Mouse (Mus musculus) layer of hippocampus, postnatal 14 days (tissue): ENCODE results near the gene Pde10a. TPM values are rescaled to one million over a fixed set of nuclear protein-coding genes. Genes with fewer than 3 reads are reported as not detected.

Source experiments
- DNase-seq, 2 experiments: peaks; one replicate each; pipeline ENCODE4 v3.0.0; 2021 to 2022; ENCODE audit warnings: low spot score in 2 of 2, mixed read lengths in 1 of 2
- total RNA-seq, 2 experiments: library from RNA; stranded (reverse); gene quantifications; 2 replicates each; pipeline ENCODE4 v1.2.3; 2021

Gene Pde10a
- total RNA-seq, 2 experiments from 2014 or later = 66.5 to 67.2 TPM

DNA sequence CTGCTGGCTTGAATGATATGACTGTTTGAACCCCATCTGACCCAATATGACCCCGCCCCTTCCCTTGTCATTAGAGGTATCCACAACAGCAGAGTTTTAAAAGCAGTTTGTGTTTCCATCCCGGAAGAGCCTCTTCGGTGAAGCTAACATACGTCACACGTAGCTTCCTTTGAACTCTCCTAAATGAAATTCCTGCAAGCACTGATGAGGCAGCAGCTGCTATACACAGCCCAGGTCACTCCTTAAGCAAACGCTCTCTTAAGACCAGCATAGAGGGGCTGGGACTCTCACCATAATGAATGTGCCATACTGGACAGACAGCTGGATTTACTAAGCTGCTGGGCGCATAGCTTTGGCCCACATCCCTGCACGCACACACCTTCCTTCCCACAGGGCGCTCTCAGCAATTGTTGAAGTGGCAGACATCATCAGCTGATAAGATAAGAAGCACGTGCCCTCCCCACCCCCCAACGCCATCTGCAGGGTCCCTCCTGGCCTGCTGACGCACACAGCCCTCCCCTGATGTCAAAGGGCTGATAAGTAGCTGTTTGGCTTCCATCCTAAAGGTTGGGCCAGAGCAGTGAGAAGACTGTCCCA, 346.9 kb downstream of the Pde10a start:
- no peak for DNase-seq

DNA sequence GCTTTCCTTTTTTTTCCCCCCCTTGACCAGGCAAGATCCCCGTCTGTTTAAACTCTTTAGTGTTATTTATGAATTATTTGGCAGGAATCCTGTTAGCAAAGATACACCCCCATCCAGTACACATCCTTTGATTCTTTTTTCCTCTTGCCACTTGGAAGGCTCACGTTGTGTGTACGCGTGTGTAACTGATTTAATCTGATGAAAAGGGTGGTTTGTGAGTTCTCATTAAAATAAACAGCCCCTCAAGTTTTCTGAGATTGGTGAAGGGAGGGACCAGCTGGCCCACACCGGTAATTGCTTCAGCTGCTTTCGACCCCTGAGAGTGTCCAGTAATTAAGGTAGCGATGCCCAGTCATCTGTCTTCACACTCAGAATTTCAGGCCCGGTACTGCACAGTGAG, 347.4 kb downstream of the Pde10a start:
- no peak for DNase-seq

DNA sequence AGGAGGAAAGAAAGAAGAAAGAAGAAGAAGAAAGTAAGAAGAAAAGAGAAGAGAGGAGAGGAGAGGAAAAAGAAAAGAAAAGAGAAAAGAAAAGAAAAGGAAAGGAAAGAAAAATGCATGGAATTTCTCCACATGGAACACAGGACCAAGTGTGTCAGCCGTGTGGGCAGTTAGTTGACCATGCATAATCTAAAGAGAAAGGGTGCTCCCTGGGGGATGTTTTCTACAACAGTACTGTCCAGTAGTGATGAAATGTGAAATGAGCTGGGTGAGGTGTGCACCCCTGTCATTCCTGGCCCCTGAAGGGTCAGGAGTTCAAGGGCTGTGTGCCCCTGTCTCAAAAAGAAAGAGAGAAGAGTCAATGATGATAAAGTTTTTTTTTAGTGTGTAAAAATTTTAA, 352.9 kb downstream of the Pde10a start:
- no peak for DNase-seq

DNA sequence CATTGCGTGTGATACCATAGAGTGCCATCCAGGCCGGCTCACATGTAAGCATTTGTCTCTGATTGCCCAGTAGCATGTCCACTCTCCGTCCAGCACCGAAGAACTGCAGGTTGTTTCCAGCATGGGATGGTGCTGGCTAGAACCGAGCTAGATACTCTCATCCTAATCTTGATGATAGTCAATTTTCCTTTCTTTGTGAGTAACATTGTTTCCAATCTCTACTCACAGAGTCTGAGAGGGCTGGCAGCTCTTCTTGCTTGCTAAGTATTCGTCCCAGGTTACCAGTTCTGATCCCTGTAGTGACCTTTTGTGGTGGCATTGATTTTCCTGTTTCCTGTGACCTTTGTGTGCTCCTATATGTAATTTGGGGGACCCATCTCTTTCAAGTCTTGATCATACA, 356.5 kb downstream of the Pde10a start:
- no peak for DNase-seq

DNA sequence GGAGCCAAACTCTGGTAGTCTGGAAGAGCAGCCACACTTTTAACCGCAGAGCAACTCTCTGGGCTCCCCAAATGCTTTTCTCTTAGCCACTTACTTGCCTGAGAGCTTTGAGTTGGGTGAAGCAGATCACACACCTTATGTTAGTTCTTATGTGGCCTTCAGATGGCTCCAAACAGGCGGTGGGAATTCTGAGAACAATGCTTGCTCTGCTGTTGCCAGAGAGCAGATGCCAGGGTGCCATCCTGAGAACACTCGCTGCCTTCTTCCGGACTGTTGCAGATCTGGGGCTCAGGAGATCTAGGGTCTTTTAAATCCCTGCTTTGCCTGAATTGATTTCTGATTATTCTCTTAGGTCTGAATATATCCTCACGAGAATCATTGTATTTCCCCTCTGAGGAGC, 359.5 kb downstream of the Pde10a start:
- no peak for DNase-seq

DNA sequence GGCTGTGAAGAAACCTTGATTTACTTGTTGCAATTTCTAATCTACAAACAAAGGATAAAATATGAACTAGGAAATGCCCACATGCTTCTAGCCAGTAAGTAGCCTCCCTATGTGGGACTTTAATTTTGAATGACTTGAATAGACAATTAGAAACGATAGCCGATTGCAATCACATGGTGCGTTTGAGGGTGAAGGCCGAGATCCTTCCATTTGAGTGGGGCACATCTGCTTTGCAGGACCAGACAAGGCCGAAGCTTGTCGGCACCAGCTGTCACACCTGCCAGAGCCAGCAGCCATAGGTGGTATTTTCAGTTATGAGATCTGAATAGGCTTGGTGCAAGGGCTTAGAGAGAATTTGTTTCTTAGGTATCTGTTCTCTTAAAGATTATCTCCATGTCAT, 360.7 kb downstream of the Pde10a start:
- DNase-seq = no peak

DNA sequence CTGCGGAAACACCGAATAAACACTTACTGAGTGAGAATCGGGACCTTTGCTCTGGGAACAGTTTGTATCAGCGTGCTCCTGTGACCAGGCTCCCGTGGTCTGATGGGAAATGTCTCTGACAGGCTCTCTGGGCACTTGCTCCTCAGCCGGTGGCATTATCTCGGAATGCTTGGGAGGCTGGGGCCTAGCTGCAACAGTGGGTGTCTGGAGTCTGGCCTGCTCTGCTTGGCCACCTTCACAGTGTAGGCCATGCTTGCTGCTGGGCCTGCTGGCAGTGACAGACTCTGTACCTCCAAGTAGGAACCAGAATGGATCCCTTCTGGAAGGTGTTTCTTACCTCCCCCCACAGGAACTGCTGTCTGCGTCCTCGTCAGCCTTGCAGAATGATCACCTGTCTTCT, 362.9 kb downstream of the Pde10a start:
- DNase-seq = no peak

DNA sequence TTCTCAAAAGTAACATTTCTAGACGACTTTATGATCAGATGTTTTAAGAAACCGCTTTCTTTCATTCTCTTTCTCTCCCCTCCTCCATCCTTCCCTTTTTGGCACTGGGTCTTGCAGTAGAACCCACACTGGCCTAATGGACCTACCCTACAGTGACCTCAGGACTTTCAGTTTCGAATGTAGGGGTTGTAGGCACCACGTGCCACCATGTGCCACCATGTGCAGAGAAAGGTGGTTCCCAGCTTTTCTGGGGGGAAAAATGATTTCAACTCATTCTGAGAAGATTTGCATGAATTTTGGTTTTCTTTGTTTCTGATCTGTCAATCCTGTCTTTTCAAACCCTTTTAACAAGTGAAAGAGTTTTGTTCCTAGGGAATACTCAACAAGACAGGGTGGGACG, 363.5 kb downstream of the Pde10a start:
- no peak for DNase-seq

DNA sequence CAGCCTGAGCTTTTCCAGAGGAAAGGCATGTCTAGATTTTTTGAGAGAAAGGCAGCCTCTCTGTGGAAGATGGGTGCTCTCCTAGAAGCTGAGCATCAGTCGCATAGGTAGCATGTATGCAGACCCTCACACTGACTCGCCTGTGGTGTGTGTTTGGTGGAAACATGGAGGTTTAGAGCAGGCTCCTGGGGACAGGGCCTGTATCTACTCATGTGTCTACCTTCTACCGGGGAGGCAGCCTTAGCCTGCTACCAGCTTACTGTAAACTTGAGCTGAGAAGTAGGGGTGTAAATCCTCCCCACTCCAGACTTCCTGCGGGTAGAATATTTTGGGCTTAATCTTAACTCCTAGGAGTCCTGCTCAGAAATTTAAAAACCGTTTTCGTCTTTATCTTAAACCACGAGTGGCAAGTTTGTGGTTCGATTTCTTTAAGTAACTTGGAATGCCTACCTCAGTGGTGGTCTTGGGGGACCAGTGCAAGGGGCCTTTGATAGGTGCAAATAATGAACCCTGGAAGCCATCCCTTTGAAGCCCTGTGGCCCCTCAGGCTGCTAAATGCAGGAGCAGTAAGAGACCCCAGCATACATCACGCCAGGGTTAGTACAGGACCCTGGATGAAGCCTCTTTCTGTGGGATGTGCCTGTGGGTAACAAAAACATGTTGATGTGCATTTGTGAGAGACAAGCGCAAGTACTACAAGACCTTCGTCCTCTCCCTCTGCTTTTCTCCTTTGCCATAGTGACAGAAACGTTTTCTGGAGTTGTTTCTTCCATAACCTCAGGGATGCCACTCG, 367.2 kb downstream of the Pde10a start:
- DNase-seq = no peak

DNA sequence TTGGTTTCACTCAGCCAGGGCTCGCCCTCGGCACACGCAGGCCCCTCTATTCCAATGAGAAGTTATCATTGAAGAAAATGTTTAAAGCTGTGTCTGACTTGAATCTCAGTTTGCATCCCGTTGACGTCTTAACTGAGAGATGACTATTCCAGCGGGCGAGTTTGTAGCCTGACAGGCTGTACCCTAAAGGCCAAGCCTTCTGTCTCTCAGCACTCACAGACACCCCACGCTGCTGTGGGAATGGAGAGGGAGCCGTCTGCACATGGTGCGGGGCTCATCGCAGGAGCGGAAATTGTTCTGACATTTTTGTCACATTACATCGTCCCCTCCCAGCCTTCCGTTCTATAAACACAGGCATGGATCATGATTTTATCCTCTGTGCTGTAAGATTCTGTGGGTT, 370.8 kb downstream of the Pde10a start:
- no peak for DNase-seq

DNA sequence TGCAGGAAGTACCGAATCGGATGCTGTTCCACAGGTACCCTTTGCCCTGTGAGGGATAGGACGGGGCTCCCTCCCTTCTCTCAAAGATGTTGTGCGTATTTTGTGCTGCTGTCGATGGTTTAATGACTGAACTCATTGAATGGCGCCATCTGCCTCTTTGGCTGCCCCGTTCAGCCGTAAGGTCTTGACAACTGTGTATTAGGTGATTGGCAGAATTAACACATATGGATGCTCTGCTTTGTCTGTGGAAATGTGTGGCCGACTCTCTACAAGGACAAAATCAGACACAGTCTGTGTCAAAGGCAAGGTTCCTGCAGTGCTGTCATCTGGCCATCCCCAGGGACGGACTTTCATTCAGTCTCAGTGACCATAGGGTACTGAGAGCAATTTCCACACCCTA, 372.6 kb downstream of the Pde10a start:
- peak in 1 of 2 experiments; percentile 29 for DNase-seq

DNA sequence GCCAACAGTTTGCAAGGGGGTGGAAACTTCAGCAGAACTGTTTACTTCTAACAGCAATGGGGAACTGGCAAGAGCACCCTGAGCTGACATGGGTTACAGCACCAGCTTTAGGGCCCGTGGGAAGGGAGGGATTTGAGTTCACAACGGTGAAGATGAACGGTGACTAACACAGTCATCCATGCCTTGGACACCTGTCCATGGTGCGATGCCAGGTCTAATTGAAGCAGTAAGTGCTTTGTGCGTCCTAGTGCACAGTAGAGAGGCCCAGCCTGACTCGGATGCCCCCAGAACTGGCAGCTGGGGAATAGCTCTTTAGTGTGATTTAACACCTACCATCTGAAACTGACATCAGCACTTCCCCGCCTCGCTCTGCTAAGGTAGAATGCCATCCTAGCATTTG, 373.0 kb downstream of the Pde10a start:
- DNase-seq = no peak

DNA sequence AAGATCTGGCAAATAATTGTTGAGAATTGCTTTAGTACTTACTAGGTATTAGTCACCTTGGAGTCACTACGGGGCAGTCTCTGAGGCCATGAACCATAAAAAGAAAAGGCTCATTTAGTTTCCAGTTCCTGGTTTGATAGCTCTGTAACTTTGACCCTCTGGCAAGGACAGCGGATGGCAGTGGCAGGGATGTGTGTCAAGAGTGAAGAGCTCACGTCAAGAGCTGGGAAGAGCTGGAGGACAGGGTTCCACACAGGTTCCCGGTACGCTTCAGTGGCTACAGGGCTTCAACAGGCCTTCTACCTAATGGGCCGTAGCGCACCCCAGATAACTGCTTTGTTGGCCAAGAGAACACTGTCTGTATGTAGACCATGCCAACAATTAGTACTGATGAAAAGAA, 374.0 kb downstream of the Pde10a start:
- DNase-seq = no peak

DNA sequence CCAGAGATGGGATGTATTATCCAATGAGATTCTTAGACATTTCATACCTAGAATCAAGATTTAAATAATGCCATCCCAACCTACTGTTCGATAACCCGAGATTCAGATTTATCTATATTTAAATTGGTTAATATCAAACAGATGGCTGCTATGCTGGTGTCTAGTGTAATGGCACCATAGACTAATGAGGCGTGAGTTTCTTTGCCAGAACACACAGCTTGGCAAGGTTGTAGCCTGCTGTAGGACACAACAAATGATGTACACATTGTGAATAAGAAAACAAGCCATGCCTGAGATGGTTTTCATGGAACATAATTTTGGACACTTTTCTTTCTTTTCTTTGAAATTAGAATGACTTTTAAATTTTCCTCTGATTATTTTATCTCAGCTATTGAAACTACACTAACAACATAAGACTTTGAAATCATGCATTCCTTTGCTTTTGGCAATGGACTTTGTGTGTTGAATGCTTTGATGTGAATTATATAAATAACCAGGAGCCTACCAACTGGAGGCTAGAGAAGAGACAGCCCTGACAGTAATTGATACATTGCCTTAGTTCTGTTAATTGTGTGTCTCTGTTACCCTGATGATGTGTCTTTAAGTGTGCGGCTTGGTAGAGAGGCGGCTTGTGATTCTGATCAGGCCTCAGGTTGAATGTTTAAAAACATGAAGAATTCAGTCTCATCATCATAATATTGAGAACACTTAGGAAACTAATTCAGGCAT, 378.5 kb downstream of the Pde10a start:
- DNase-seq = no peak

DNA sequence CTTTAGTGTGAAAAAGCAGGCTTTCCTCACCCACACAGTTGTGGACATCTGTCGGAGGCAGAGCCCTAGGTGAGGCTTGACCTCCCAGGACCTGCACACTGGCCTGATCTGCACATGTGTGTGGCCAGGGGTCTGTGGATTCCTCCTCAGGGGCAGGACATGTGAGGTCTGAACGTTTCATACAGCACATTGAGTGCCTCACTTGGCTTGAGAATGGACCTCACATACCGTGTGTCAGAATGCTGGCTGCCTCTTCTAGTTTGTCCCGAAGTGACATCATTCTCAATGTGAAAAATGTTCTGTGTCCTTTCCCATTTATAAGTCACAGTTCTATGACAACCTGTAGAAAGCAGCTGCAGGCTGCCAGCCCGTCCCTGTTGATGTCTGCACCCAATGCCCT, 385.4 kb downstream of the Pde10a start:
- DNase-seq = no peak

DNA sequence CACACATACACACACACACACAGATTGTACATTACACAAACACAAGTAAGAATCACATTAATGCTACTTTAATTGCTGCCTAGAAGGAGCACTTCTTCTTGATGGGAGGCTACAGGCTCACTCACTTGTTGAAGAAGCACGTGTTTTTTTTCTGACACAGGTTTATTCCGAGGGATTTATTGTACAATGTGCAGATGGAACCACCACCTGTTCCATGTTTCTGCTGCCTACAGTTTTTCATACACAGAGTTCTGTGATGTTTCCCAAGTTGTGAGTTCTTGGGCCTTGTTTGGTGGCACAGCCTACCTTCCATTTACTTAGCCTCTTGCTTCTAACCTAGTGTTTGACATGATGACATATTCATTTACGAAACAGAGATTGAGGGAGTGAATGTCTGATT, 387.8 kb downstream of the Pde10a start:
- peak in 1 of 2 experiments; percentile 38 for DNase-seq

DNA sequence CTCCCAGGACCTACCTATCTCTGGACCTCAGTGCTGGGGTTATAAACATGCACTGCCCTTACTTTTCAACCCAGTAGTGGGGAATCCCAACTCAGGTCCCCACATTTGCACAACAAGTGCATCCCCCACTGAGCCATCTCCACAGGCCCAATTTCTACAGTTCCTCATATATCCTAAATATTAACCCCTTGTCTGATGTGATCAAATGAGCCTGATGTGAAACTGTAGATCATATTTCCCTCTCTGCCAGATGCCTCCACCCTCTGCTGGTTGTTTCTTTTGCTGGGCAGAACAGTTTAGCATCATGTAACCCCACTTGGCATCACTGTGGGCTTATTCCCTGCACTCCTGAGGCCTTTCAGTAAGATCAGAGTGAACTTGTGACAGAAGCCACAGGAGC, 390.5 kb downstream of the Pde10a start:
- no peak for DNase-seq

DNA sequence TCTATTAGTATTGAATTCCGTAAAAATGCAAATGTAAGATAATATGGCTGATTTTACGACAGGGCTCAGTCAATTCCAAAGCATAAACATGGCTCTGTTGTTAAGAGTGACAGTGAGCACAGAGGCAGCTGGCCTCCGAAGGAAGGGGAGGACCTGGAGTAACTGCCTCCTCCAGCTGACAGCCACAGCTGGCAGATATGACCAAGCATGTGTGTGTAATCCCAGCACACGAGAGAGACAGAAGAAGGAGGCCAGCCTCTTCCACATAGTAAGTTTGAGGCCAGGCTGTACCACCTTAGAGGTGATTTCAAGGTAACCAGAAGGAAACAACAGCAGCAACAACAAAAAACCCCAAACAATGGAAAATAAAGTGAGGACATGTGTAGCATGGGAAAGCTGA, 397.9 kb downstream of the Pde10a start:
- DNase-seq = no peak

DNA sequence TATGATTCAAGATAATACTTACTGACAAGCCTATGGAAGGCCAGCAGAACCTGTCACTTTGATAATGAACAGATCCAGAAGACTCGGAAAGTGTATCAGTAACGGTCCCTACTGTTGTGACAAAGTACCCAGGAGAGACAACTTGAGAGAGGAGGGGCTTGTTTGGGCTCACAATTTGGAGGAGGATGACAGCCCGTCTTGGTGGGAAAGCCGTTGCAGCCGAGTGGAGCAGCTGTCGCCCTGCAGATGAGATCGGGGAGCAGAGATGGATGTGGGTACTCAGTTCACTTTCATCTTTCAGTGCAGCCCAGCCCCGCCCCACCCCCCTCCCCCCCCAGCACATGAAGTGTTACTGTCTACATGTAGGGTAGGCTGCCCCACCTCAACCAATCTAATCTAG, 398.6 kb downstream of the Pde10a start:
- DNase-seq = no peak

DNA sequence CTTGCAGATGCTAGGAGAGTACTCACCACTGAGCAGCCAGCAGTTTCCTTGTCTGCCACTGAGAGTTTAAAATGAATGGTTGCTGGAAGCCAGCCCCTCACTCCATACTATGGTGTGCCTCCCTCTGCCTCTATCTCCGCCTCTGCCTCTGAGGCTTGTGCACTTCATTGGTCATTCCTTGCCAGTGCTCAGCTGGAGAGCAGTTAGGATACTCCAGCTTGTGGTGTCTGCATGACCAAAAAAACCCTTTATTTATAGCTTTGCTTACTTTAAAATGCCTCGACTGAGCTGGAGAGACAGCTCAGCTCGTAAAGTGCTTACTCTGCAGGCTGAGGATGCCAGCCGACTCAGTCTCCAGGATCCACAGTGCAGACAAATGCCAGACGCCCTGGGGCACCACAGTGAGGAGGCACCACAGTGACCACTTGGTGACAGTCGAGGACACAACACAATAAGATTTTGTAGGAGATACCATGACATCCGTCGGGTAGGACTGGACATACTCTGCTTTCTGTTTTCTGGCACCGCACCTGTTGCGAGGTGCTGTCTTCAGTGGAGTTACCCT, 400.7 kb downstream of the Pde10a start:
- DNase-seq = no peak

DNA sequence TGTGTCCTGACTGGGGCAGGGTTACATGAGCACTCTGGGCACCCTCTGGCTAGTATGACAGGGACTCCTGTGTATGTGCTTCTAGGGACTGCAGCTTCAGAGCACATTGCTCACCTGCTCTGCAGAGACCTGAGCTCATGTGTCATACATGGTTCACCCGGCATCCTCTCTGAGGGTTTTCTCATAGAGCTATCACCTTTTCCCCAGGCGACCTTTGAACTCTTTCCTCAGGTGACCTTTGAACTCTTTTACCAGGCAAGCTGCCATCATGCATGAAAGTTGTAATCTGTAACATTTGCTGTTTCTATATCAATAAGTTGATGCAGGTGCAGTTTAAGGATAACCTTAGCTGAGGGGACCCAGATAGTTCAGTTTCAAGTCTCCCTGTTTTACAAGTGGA, 403.4 kb downstream of the Pde10a start:
- DNase-seq = no peak

DNA sequence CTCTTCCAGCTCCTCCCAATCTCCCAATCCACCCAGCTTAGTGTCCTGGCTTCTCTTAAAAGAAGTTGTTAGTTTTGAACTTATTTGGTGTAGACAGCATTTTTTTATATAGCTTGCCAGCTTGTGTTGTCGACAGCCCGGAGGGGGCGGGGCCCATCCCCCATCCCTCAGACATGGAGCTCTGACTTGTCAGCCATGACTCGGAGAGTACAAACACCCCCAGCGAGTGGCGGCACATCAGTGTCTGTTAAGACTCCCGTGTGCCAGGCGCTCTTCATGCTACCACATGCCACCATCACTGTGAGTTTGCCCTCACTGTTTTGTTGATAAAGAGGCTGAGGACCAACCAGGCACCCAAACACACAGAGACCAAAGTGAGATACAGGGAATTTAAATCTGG, 404.5 kb downstream of the Pde10a start:
- no peak for DNase-seq
